Mouse (Mus musculus) heart, embryonic 14.5 days (tissue): ENCODE results near the gene Snx25. TPM values are rescaled to one million over a fixed set of nuclear protein-coding genes. Genes with fewer than 3 reads are reported as not detected.

Experiments used
- ATAC-seq: fragments of 200-750 bp; cut with Nextera tagmentation; 2 replicates; pipeline ENCODE4 v1.8.0; 2017; ENCODE audit warnings: low read depth, moderate TSS enrichment; ENCODE audit not compliant: insufficient number of reproducible peaks, insufficient read depth, low FRiP score
- H3K27ac ChIP-seq, 2 experiments: fragments of 200-500 bp in 1 of 2; fragments of 300-500 bp in 1 of 2; sonication (generic) in 1 of 2; replicated peaks in 1 of 2; 2 replicates each; pipeline ENCODE4 v1.5.1; 2012 to 2014; ENCODE audit warnings: low read depth in 2 of 2, low read length in 2 of 2, control low read depth in 1 of 2, mild to moderate bottlenecking in 1 of 2, mixed read lengths in 1 of 2; ENCODE audit not compliant: control insufficient read depth in 1 of 2, insufficient read depth in 1 of 2
- H3K27me3 ChIP-seq: fragments of 300-500 bp; sonication (generic); 2 replicates; pipeline ENCODE4 v1.6.1; 2014; ENCODE audit warnings: mild to moderate bottlenecking, low read length, control low read depth; ENCODE audit not compliant: control insufficient read depth, insufficient read depth
- H3K36me3 ChIP-seq: fragments of 300-500 bp; sonication (generic); 2 replicates; pipeline ENCODE4 v1.6.1; 2014; ENCODE audit warnings: mild to moderate bottlenecking, control low read depth, low read length, mixed read lengths; ENCODE audit not compliant: control insufficient read depth, insufficient read depth
- H3K4me1 ChIP-seq, 2 experiments: fragments of 200-500 bp in 1 of 2; fragments of 300-500 bp in 1 of 2; sonication (generic) in 1 of 2; 2 replicates each; pipeline ENCODE4 v1.6.1; 2012 to 2014; ENCODE audit warnings: low read length in 2 of 2, control low read depth in 1 of 2, mixed read lengths in 1 of 2; ENCODE audit not compliant: control insufficient read depth in 2 of 2, insufficient read depth in 2 of 2
- H3K4me2 ChIP-seq: fragments of 300-500 bp; sonication (generic); 2 replicates; pipeline ENCODE4 v1.6.1; 2014; ENCODE audit warnings: mild to moderate bottlenecking, low read length
- H3K4me3 ChIP-seq, 2 experiments: fragments of 200-500 bp in 1 of 2; fragments of 300-500 bp in 1 of 2; sonication (generic) in 1 of 2; 2 replicates each; pipeline ENCODE4 v1.5.1; 2012 to 2014; ENCODE audit warnings: low read length in 2 of 2, mild to moderate bottlenecking in 2 of 2, control low read depth in 1 of 2, low read depth in 1 of 2, moderate library complexity in 1 of 2; ENCODE audit not compliant: control insufficient read depth in 1 of 2, insufficient read depth in 1 of 2
- H3K9ac ChIP-seq: fragments of 300-500 bp; sonication (generic); 2 replicates; pipeline ENCODE4 v1.6.1; 2014; ENCODE audit warnings: mild to moderate bottlenecking, low read length
- H3K9me3 ChIP-seq: fragments of 300-500 bp; sonication (generic); 2 replicates; pipeline ENCODE4 v1.6.1; 2016; ENCODE audit warnings: low read length, control low read depth; ENCODE audit not compliant: control insufficient read depth
- WGBS: fragments of 180-500 bp; shearing (Covaris S2); extraction: QIAGEN DNeasy Blood & Tissue Kit; methylation state at CpG from one replicate; pipeline ENCODE4 v1.1.7; 2014; 5-methylcytosine and 5-hydroxymethylcytosine counted together
- polyA plus RNA-seq: library from polyadenylated mRNA; unstranded; fragments of >200 nt; fragmentation: Nextera tagmentation; extraction: Ambion mirVana; gene quantifications from 2 replicates; pipeline ENCODE4 v1.2.1, GENCODE M21; 2014

The Snx25 gene
- polyA plus RNA-seq, 1 experiment from 2014 or later: 8.8 TPM

DNA sequence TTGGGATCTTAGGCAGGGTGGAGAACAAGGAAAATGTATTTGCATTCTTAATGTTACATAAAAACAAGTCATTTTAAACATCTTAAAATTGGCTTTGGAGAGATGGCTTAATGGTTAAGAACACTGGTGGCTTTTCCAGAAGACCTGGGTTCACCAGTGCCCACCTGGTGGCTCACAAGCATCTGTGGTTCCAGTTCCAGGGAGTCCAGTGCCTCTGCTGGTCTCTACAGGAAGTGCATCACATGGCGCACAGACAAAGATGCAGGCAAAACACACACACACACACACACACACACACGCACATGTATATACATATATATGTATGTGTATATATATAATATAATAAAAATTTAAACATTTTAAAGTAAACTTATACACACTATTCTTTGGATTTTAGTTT lies 157.8 kb downstream of the Snx25 start:
- Histone ChIP-seq H3K27ac (no peak overlapping the region), H3K27me3 (no peaks in the 10 kb centered on the region), H3K36me3 (peaks cover 71% of the 10 kb centered on the region), H3K4me2 (no peak overlapping the region), H3K9ac (no peak overlapping the region), H3K4me3 (no peak overlapping the region), H3K4me1 (peaks cover 0 to under 1% of the 10 kb centered on the region in 2 experiments; a peak in 1 of 4 replicates), H3K9me3 (no peaks in the 10 kb centered on the region)
- WGBS: 92% methylated on average over 2 of the region's 2 CpGs
- ATAC-seq: no peak

DNA sequence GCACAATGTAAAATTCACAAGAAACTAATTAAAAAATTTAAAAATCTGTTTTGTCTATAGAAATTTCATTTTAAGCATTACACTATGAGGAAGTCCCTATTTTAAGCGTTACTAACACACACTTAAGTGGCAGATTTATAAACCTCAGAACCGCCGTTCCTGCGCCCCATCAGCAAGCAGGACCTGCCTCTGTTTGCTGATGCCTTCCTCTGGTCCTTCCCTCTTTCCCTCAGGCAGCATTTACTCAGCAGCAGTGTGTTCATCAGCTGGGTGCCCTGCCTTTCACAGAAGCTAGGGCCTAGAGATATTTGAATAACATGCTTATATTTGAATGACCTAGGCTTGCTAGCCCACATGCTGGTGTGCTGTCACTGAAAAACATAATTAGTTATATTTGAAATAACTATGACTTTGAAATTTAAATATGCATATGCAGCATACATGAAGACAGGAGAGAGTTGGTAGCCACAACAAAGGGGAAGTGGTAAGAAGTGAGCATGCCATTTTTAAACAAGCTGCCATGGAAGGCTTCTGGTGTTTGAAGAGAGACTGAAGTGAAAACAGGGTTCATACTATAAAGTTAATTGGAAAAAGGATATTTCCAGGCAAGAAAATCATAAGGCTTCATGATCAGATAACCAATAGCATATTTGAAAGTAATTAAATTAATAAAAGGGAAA lies 161.2 kb downstream of the Snx25 start:
- Histone ChIP-seq H3K27ac (no peak overlapping the region), H3K4me2 (no peak overlapping the region), H3K9me3 (no peaks in the 10 kb centered on the region), H3K9ac (no peak overlapping the region), H3K4me1 (no peaks in the 10 kb centered on the region), H3K27me3 (no peaks in the 10 kb centered on the region), H3K4me3 (no peak overlapping the region), H3K36me3 (peaks cover 71% of the 10 kb centered on the region)
- 96% methylated on average over 4 of the region's 4 CpGs for WGBS
- no peak for ATAC-seq

DNA sequence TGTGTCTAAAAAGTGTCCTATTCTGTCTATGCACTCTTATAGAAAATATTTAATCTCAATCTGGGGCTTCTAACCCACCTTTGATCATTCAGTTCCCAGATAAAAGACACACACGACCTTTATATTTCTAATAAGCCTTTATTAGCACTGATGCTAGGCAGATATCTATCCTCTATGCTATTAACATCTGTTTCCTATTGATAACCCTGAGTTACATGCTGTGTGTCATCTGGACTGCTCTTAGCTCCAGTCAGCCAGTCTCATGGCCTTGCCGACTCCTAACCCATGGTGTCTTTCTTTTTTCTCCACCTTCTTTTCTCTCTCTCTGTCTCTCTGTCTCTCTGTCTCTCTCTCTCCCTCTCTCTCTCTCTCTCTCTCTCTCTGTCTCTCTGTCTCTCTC lies 163.8 kb downstream of the Snx25 start:
- H3K4me1 ChIP-seq: no peaks in the 10 kb centered on the region
- no peak overlapping the region for H3K4me3 ChIP-seq
- H3K27me3 ChIP-seq: no peaks in the 10 kb centered on the region
- 46% methylated on average over 2 of the region's 2 CpGs for WGBS
- no peaks in the 10 kb centered on the region for H3K9me3 ChIP-seq
- no peak overlapping the region for H3K27ac ChIP-seq
- ATAC-seq: no peak
- H3K36me3 ChIP-seq: peaks cover 71% of the 10 kb centered on the region
- H3K4me2 ChIP-seq: no peak overlapping the region
- no peak overlapping the region for H3K9ac ChIP-seq

DNA sequence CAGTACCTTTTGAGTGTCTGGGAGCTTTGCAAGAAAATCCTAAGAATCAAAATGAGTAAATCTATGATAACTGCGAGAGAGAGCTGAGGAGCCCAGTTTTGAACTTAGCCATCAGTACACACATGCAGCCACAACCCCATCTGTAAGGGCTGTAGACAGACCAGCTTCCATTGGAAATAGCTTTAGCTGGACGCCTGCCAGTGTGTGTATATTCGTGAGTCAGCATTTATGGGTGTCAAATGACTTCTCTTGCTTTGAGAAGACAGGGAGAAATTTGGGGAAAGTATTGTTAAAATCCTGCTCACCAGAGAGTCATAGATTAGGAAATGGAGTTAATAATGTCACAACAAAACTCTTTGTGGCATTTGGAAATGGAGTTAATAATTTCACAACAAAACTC lies 165.3 kb downstream of the Snx25 start:
- Histone ChIP-seq H3K9ac (no peak overlapping the region), H3K9me3 (no peaks in the 10 kb centered on the region), H3K4me3 (no peak overlapping the region), H3K36me3 (peaks cover 78% of the 10 kb centered on the region), H3K27ac (no peak overlapping the region), H3K4me1 (no peaks in the 10 kb centered on the region), H3K27me3 (no peaks in the 10 kb centered on the region), H3K4me2 (no peak overlapping the region)
- WGBS: 77% methylated on average over 3 of the region's 3 CpGs
- no peak for ATAC-seq

Other genes starting within 250 kb of the Snx25 start
- gene Ccdc110, start 217.5 kb downstream of the Snx25 start, polyA plus RNA-seq: not detected in 2 replicates
- 2.4 and 2.8 TPM in 2 replicates for gene 1700029J07Rik, start 176.9 kb downstream of the Snx25 start, polyA plus RNA-seq
- 52.9 and 57.1 TPM in 2 replicates for gene Ufsp2, start 176.6 kb downstream of the Snx25 start, polyA plus RNA-seq
- gene Lrp2bp, start 152.9 kb downstream of the Snx25 start, polyA plus RNA-seq: 1.1 and 1.3 TPM in 2 replicates
- 13.4 and 17.7 TPM in 2 replicates for gene Ankrd37, start 146.5 kb downstream of the Snx25 start, polyA plus RNA-seq
- 19.5 and 21.8 TPM in 2 replicates for gene Cfap97, start 388 bp downstream of the Snx25 start, polyA plus RNA-seq
- gene Slc25a4, start 59.1 kb upstream of the Snx25 start, polyA plus RNA-seq: 2,296 and 2,316 TPM in 2 replicates
- gene Helt, start 142.5 kb upstream of the Snx25 start, polyA plus RNA-seq: not detected in 2 replicates